Mouse (Mus musculus): ENCODE measurements around the gene Slc44a1. TPM values are rescaled to one million over a fixed set of nuclear protein-coding genes. Genes with fewer than 3 reads are reported as not detected.

Gene Slc44a1
- polyA plus RNA-seq, 1 experiment from 2014 or later, result 48.8 TPM

GRCm38 (mm10) chr4:53512131-53512916, 72.1 kb downstream of the Slc44a1 start:
- H3K4me2 ChIP-seq (replicated peaks; ENCODE audit: low read depth, low read length), result no peak overlapping the region

DNA sequence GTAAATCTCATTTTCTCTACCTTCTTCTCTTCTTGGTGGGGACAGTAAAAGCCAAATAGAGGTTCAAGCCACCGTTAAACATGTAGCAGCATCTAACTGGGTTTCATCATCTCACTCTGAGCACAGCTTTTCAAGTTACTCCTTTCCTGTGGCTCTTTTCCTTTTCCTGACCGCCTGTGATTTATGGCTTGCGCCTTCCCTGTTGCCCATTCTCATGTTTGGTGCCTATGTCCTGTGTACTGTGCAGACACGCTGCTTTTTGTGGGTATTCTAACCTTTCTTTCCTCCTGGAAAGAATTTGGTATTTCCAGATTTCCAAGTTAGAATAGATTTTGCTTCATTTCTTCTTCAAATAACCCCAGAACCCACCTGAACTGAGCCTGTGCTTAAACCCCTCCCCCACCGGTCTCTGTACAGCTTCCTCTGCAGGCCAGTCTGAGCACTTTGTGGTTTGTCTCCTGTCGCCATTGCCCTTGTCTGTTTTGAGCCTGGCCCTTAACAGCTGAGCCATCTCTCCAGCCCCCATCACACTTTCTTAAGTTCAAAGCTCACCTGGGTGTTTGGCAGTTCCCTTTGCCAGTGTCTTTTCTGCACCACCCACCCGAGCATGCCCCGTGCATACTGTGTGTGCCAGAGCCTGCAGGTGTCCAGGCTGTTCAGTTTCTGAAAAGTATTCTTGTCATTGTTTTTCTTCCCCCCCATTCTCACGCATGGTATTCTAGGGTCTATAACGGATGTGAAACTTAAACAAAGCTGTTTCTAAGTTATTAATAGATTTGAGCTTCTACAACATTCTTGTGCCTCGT, 73.3 kb downstream of the Slc44a1 start:
- H3K9me3 ChIP-seq (ENCODE audit: control insufficient read depth, low read length), result no peaks in the 10 kb centered on the region
- no peak overlapping the region for H3K9ac ChIP-seq (ENCODE audit: low read depth, low read length)
- H3K4me2 ChIP-seq (replicated peaks; ENCODE audit: low read depth, low read length), result no peak overlapping the region
- no peaks in the 10 kb centered on the region for H3K36me3 ChIP-seq (ENCODE audit: control insufficient read depth, insufficient read depth, low read length)
- H3K27me3 ChIP-seq (ENCODE audit: control insufficient read depth, insufficient read depth, low read length), result no peaks in the 10 kb centered on the region
- ATAC-seq (ENCODE audit: low FRiP score, low TSS enrichment), result 0 out of 2 replicates have a peak, but pooled peaks have one; percentile 29
- peak overlapping the region; percentile 13; the same call in 1 of the 2 replicates for H3K27ac ChIP-seq (ENCODE audit: low read depth, low read length)
- 64% methylated on average over 11 of the region's 11 CpGs for WGBS
- 0 out of 2 replicates have a peak, but pooled peaks cover 8% of the 10 kb centered on the region for H3K4me1 ChIP-seq (ENCODE audit: control insufficient read depth, insufficient read depth, low read length)
- no peak overlapping the region for H3K4me3 ChIP-seq (ENCODE audit: low read length)

More at GRCm38 (mm10) chr4:53512131-53512916, 72.1 kb downstream of the Slc44a1 start:
- WGBS, result 31% methylated on average over 15 of the region's 15 CpGs
- Histone ChIP-seq H3K9me3 (ENCODE audit: control insufficient read depth, low read length) (no peaks in the 10 kb centered on the region), H3K27ac (ENCODE audit: low read depth, low read length) (peak overlapping the region; percentile 38; the same call in 1 of the 2 replicates), H3K4me3 (ENCODE audit: low read length) (no peak overlapping the region), H3K9ac (ENCODE audit: low read depth, low read length) (no peak overlapping the region), H3K4me1 (ENCODE audit: control insufficient read depth, insufficient read depth, low read length) (0 out of 2 replicates have a peak, but pooled peaks cover 8% of the 10 kb centered on the region), H3K27me3 (ENCODE audit: control insufficient read depth, insufficient read depth, low read length) (no peaks in the 10 kb centered on the region), H3K36me3 (ENCODE audit: control insufficient read depth, insufficient read depth, low read length) (no peaks in the 10 kb centered on the region)
- peak; percentile 58; the same call in 1 of the 2 replicates for ATAC-seq (ENCODE audit: low FRiP score, low TSS enrichment)

GRCm38 (mm10) chr4:53516011-53516532, 75.9 kb downstream of the Slc44a1 start:
- 84% methylated on average over 6 of the region's 6 CpGs for WGBS
- no peaks in the 10 kb centered on the region for H3K36me3 ChIP-seq (ENCODE audit: control insufficient read depth, insufficient read depth, low read length)
- no peak overlapping the region for H3K9ac ChIP-seq (ENCODE audit: low read depth, low read length)
- H3K27me3 ChIP-seq (ENCODE audit: control insufficient read depth, insufficient read depth, low read length), result no peaks in the 10 kb centered on the region
- H3K27ac ChIP-seq (ENCODE audit: low read depth, low read length), result no peak overlapping the region
- no peaks in the 10 kb centered on the region for H3K9me3 ChIP-seq (ENCODE audit: control insufficient read depth, low read length)
- H3K4me1 ChIP-seq (ENCODE audit: control insufficient read depth, insufficient read depth, low read length), result 0 out of 2 replicates have a peak, but pooled peaks cover 8% of the 10 kb centered on the region
- H3K4me2 ChIP-seq (replicated peaks; ENCODE audit: low read depth, low read length), result no peak overlapping the region
- ATAC-seq (ENCODE audit: low FRiP score, low TSS enrichment), result no peak
- no peak overlapping the region for H3K4me3 ChIP-seq (ENCODE audit: low read length)

DNA sequence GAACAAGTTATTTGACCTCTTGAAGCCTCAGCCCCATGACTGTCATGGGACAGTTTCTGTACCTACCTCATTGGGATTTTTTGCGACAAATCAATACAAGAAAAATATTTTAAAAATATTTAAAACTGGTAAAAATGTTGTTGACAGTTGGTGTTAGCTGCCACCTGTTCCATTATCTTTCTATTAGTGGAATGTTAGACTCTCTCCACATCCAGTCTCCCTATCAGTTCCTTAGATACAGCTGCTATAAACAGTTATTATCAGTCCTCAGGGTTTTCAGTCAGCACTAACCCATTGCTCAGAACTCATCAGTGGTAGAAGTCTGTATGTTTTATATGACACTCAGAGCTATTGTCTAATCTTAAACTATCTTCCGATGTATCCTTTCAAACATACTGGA, 79.2 kb downstream of the Slc44a1 start:
- Histone ChIP-seq H3K4me2 (replicated peaks; ENCODE audit: low read depth, low read length) (no peak overlapping the region), H3K4me3 (ENCODE audit: low read length) (no peak overlapping the region), H3K27ac (ENCODE audit: low read depth, low read length) (no peak overlapping the region), H3K4me1 (ENCODE audit: control insufficient read depth, insufficient read depth, low read length) (0 out of 2 replicates have a peak, but pooled peaks cover 4% of the 10 kb centered on the region), H3K27me3 (ENCODE audit: control insufficient read depth, insufficient read depth, low read length) (no peaks in the 10 kb centered on the region), H3K36me3 (ENCODE audit: control insufficient read depth, insufficient read depth, low read length) (no peaks in the 10 kb centered on the region), H3K9ac (ENCODE audit: low read depth, low read length) (no peak overlapping the region), H3K9me3 (ENCODE audit: control insufficient read depth, low read length) (no peaks in the 10 kb centered on the region)
- ATAC-seq (ENCODE audit: low FRiP score, low TSS enrichment), result no peak
- WGBS, result 93% methylated on average over 2 of the region's 2 CpGs

- Histone ChIP-seq H3K4me3 (ENCODE audit: low read length) (no peak overlapping the region), H3K27ac (ENCODE audit: low read depth, low read length) (no peak overlapping the region)
These were observed 80.8 kb downstream of the Slc44a1 start for GRCm38 (mm10) chr4:53521028-53521427.

GRCm38 (mm10) chr4:53522655-53523054, 82.4 kb downstream of the Slc44a1 start:
- WGBS, result 85% methylated on average over 8 of the region's 8 CpGs
- no peak for ATAC-seq (ENCODE audit: low FRiP score, low TSS enrichment)

More at GRCm38 (mm10) chr4:53521028-53521427, 80.8 kb downstream of the Slc44a1 start:
- Histone ChIP-seq H3K27me3 (ENCODE audit: control insufficient read depth, insufficient read depth, low read length) (no peaks in the 10 kb centered on the region), H3K36me3 (ENCODE audit: control insufficient read depth, insufficient read depth, low read length) (no peaks in the 10 kb centered on the region), H3K4me2 (replicated peaks; ENCODE audit: low read depth, low read length) (no peak overlapping the region), H3K9ac (ENCODE audit: low read depth, low read length) (no peak overlapping the region), H3K4me1 (ENCODE audit: control insufficient read depth, insufficient read depth, low read length) (0 out of 2 replicates have a peak, but pooled peaks cover 4% of the 10 kb centered on the region), H3K9me3 (ENCODE audit: control insufficient read depth, low read length) (no peaks in the 10 kb centered on the region)
- ATAC-seq (ENCODE audit: low FRiP score, low TSS enrichment), result peak; percentile 82
- 31% methylated on average over 8 of the region's 8 CpGs for WGBS

GRCm38 (mm10) chr4:53525503-53525902, 85.3 kb downstream of the Slc44a1 start:
- Histone ChIP-seq H3K27ac (ENCODE audit: low read depth, low read length) (no peak overlapping the region), H3K36me3 (ENCODE audit: control insufficient read depth, insufficient read depth, low read length) (no peaks in the 10 kb centered on the region; the same call in 1 of the 2 replicates), H3K4me3 (ENCODE audit: low read length) (no peak overlapping the region), H3K9ac (ENCODE audit: low read depth, low read length) (no peak overlapping the region), H3K4me2 (replicated peaks; ENCODE audit: low read depth, low read length) (no peak overlapping the region), H3K4me1 (ENCODE audit: control insufficient read depth, insufficient read depth, low read length) (0 out of 2 replicates have a peak, but pooled peaks cover 4% of the 10 kb centered on the region), H3K27me3 (ENCODE audit: control insufficient read depth, insufficient read depth, low read length) (no peaks in the 10 kb centered on the region), H3K9me3 (ENCODE audit: control insufficient read depth, low read length) (no peaks in the 10 kb centered on the region)
- no peak for ATAC-seq (ENCODE audit: low FRiP score, low TSS enrichment)
- WGBS, result 89% methylated on average over 6 of the region's 6 CpGs

More at GRCm38 (mm10) chr4:53522655-53523054, 82.4 kb downstream of the Slc44a1 start:
- Histone ChIP-seq H3K9ac (ENCODE audit: low read depth, low read length) (no peak overlapping the region), H3K27ac (ENCODE audit: low read depth, low read length) (no peak overlapping the region), H3K9me3 (ENCODE audit: control insufficient read depth, low read length) (no peaks in the 10 kb centered on the region), H3K4me1 (ENCODE audit: control insufficient read depth, insufficient read depth, low read length) (0 out of 2 replicates have a peak, but pooled peaks cover 4% of the 10 kb centered on the region), H3K4me3 (ENCODE audit: low read length) (no peak overlapping the region), H3K36me3 (ENCODE audit: control insufficient read depth, insufficient read depth, low read length) (no peaks in the 10 kb centered on the region), H3K4me2 (replicated peaks; ENCODE audit: low read depth, low read length) (no peak overlapping the region), H3K27me3 (ENCODE audit: control insufficient read depth, insufficient read depth, low read length) (no peaks in the 10 kb centered on the region)

DNA sequence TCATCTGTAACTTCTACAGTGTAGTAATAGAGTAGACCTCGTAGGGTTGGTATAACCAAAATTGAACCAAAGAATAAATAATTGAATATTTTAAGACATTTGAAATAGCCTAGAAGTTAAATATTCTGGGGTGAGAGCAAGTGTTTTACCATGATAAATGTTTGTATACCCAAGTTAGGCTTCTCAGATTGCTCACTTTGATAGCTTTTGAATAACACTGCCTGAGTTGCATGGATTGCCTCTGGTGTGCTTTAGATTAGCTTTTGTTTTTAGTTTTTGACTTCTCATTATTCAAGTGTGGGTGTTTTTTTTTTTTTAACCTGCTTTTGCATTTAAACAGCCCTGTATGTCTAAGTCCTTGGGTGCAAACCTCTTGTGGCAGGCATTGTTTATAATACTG, 85.8 kb downstream of the Slc44a1 start:
- Histone ChIP-seq H3K4me1 (ENCODE audit: control insufficient read depth, insufficient read depth, low read length) (0 out of 2 replicates have a peak, but pooled peaks cover 4% of the 10 kb centered on the region), H3K4me2 (replicated peaks; ENCODE audit: low read depth, low read length) (no peak overlapping the region), H3K36me3 (ENCODE audit: control insufficient read depth, insufficient read depth, low read length) (no peaks in the 10 kb centered on the region; the same call in 1 of the 2 replicates), H3K4me3 (ENCODE audit: low read length) (no peak overlapping the region), H3K9me3 (ENCODE audit: control insufficient read depth, low read length) (no peaks in the 10 kb centered on the region), H3K27ac (ENCODE audit: low read depth, low read length) (no peak overlapping the region), H3K27me3 (ENCODE audit: control insufficient read depth, insufficient read depth, low read length) (no peaks in the 10 kb centered on the region), H3K9ac (ENCODE audit: low read depth, low read length) (no peak overlapping the region)
- no peak for ATAC-seq (ENCODE audit: low FRiP score, low TSS enrichment)
- WGBS, result 86% methylated on average over 1 of the region's 1 CpGs

All from kidney, embryonic 14.5 days (tissue).